Mouse (Mus musculus) spleen, postnatal 36 days (tissue): ENCODE data around the gene Vegfa.
A peak's percentile ranks its signal among the peaks of the same experiment; 100 is the strongest.

Source experiments
- DNase-seq, 2 experiments: peaks; one replicate each; pipeline ENCODE4 v3.0.0; 2022; ENCODE audit warnings: low spot score in 2 of 2, mixed read lengths in 1 of 2

Vegfa gene

GRCm38 (mm10) chr17:46051356-46051755, 19.2 kb upstream of the Vegfa start:
- no peak for DNase-seq

- DNase-seq: no peak
Measured at GRCm38 (mm10) chr17:46049567-46049966, 17.4 kb upstream of the Vegfa start.

GRCm38 (mm10) chr17:46048184-46048583, 16.0 kb upstream of the Vegfa start:
- DNase-seq: no peak

DNA sequence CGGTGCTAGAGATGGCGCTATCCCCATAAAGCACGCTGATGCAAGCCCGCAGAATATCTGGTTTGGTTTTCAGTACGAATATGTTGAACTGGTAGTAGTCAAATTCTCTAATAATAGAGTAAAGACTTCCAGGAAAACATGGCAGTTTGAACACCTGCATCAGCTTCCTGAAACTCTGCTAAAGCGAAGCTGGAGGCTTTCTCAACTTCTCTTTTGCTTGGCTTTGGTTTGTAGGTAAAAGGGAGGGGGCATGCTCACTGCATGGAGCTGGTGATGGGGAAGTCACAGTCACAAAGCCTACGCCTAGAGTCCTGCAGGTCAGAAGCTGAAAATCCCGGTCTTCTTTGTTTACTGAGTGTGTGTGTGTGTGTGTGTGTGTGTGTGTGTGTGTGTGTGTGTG, 13.6 kb upstream of the Vegfa start:
- peak in 1 of 2 experiments; percentile 32 for DNase-seq

- no peak for DNase-seq
Measured at GRCm38 (mm10) chr17:46044953-46045352, 12.8 kb upstream of the Vegfa start.

DNA sequence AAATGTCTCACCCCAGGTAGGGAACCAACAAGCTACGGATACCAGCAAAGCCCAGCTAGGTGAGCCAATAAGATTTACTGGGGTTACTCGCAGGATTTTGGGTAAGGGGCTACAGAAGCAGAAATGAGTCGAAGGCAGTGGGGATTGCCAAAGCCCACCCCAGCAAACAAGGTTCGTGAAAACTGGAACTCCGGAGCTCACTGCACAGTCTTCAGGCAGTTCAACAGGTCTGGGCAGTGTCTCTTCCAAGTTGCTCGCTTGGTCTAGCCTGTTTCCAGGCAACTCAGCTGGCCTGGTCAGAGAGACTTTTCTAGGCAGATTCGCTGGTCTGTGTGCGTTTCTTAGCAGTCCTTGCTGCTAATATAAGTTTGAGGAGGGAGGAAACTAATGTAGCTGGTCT, 10.0 kb upstream of the Vegfa start:
- DNase-seq: no peak

DNA sequence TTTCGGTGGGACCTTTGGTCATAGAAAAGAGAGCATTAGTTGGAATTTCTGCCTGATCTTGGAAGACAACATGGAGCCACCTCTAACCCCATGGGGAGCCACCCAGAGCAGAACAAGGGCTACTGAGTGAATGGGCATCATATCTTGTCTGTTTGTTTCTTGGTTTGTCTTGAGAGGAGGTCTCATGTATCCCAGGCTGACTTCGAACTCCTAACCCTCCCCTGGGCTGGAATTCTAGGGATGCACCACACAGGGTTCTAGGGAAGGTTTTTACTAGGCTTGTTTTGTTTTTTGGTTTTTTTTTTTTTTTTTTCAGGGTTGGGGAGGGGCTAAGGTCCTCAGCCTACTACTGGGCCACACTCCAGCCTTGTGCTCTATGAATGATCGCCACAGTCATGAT, 9.5 kb upstream of the Vegfa start:
- no peak for DNase-seq

- DNase-seq: peak in 1 of 2 experiments; percentile 31
Measured at GRCm38 (mm10) chr17:46041223-46041622, 9.1 kb upstream of the Vegfa start.

DNA sequence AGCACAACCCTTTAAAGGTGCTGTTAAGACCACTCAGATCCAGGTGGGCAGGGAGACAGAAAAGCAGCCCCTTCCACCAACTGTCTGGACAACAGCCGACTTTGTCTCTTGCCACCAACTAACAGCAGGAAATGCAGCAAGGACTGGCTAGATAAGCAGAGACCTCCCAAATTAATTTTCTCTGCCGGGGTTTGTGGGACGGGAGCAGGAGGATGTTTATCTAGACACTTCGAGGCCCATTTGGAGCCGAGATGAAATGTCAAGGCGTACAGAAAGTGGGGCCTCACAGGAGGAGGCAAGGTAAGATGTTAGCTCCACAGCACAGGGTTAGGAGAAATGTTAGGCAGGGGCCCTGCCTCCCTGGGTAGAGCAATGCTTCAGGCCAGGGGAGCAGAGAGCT, 8.4 kb upstream of the Vegfa start:
- no peak for DNase-seq

- no peak for DNase-seq
Measured at GRCm38 (mm10) chr17:46038906-46039305, 6.7 kb upstream of the Vegfa start.

DNA sequence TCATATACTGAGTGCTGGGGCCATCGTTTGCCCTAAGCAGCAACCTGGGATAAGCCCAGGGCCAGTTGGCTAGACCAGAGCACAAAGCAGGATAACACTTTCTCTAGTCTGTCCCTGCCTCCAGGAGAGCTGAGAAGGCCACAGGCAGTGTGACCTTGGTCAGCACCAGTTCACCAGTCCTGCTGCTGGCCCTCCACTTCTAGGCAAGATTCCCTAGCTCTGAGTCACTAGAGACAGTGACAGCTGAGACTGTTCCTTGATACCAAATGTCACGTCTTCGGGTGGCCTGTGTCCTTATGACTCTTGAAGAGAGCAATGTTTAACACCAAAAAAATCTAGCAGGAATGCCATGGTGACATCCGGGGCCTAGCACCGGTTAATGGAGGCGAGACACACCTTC, 4.2 kb upstream of the Vegfa start:
- DNase-seq: no peak

DNA sequence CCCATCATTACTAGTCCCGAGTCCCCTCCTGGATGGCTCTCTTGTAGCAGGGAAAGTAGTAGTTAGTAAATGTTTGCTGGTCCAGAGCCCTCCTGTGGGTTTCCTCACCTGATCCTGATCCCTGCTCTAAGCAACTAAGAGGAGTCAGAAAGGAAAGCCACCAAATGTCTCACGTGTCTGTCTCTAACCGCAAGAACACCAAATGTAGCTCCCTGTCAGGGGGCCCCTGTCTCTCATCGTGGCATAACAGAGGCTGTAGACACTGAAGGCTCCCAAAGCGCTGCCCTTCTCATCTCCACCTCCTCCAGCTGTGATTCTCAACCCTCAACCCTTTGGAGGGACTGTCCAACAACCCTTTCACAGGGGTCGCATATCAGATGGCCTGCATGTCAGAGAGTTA, 1.9 kb upstream of the Vegfa start:
- no peak for DNase-seq

DNA sequence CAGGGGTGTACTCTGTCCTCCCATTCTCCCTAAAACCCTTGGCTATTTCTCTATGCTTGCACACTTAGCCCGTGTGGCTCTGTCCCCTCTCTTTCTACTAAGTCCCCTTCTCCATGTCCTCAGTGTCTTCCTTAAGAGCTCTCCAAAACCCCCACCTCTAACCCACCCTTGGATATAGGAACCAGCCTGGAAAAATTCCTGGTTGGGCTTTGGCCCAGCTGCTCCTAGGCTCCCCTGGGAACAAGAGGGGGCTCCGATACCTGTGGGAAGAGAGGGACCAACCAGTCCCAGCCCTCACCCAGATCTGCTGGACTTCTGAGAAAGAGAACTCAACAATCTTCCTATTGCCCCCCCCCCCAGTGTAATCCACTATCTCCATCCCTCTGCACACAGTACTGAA, 1.4 kb upstream of the Vegfa start:
- DNase-seq: no peak

- no peak for DNase-seq
Measured at GRCm38 (mm10) chr17:46033122-46033521, 953 bp upstream of the Vegfa start.

GRCm38 (mm10) chr17:46031621-46032211, 453 bp downstream of the Vegfa start:
- peak in 1 of 2 experiments; percentile 17 for DNase-seq

- DNase-seq: peak in 1 of 2 experiments; percentile 23
Measured at GRCm38 (mm10) chr17:46030731-46031620, 1.2 kb downstream of the Vegfa start.

- no peak for DNase-seq
Measured at GRCm38 (mm10) chr17:46030323-46030730, 1.8 kb downstream of the Vegfa start.

DNA sequence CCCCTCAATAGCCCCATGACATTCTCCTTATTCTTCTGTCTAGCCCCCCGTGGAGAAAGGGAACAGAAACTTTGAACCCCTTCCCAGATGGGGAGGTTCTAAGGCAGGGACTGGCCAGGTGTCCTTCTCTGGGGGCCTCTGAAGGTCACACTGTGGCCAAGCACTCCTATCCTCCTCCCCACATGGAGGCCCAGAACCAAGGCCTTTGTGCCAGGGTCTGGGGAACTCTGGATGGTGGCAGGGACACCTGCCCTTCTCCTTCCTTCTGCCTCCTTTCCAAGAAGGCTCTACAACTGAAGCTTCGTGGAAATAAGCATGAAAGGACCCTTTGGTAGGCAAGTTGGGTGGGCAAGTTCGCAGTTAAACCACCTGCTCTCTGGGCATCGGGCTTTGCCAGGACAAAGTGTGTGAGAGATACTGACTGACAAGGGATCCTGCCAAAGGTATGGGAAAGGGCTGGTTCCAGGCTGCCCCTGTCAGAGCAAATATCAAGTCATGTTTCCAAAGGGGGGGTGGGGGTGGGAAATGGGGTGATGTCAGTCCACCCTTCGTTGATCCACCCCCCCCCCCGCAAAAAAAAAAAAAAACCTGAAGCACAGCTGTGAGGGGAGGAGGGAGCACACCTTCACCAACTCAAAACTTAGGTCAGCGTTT, 2.5 kb downstream of the Vegfa start:
- no peak for DNase-seq

GRCm38 (mm10) chr17:46029052-46029553, 3.1 kb downstream of the Vegfa start:
- no peak for DNase-seq

- no peak for DNase-seq
Measured at GRCm38 (mm10) chr17:46028210-46029051, 3.7 kb downstream of the Vegfa start.

- peak in 1 of 2 experiments; percentile 14 for DNase-seq
Measured at GRCm38 (mm10) chr17:46027066-46027917, 4.9 kb downstream of the Vegfa start.
